Mouse (Mus musculus): ENCODE measurements around the gene Spdye4b.

Gene Spdye4b

GRCm38 (mm10) chr5:143222287-143222686 is 41.5 kb downstream of the Spdye4b start:
- DNase-seq, result no peak

DNA sequence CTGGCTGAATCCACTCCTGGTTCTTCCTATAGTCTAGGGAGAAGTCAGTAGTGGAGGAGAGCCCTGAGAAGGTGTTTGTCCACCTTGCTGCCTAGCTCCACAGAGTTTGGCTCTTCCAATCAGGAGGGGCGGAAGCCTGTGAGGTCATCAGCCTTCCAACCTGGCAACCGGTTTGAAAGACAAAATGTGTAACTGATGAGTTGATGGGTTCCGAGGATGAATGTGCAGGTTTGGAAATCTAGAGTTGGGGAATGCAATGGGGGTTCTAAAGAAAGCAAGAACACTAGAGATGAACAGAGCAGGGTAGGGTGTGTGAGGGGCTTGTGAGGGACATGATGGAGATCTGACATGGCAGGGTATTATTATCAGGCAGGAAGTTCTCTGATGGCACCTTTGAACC is 46.0 kb downstream of the Spdye4b start, which contains the start of gene Spdye4a:
TSS of gene Spdye4a (minus strand) at position 101 of the 400 bp plus-strand sequence.
- no peak for DNase-seq

GRCm38 (mm10) chr5:143235028-143235693 is 54.3 kb downstream of the Spdye4b start, which contains the start of gene Zfp12:
Gene Zfp12 (plus strand): TSS chr5:143235163.
- peak; percentile 94 for DNase-seq

DNA sequence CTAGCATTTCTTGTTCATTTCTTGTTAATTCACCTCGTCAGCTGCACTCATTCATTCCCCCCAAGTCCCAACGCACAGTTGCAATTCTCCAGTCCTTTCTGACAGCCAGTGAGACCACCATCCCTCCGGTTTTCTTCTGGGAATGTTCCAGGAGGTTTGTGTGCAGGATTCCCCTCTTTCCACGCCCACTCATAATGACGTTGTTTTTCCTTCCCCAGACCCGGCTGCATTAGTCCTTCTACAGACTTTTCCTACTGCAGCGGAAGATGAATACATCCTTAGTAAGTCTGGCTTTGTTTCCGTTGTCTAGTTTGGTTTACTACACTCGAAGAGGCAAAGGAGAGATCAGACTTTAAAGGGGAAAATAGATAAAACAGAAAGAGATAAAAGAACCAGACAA is 55.2 kb downstream of the Spdye4b start:
- no peak for DNase-seq

DNA sequence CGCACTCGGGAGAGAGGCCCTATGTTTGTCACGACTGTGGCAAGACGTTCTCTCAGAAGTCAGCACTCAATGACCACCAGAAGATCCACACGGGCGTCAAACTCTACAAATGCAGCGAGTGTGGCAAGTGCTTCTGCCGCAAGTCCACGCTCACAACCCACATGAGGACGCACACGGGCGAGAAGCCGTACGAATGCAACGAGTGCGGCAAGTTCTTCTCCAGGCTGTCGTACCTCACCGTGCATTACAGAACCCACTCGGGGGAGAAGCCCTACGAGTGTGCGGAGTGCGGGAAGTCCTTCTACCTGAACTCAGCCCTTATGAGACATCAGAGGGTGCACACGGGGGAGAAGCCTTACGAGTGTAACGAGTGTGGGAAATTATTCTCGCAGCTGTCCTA is 64.1 kb downstream of the Spdye4b start:
- DNase-seq, result no peak

GRCm38 (mm10) chr5:143252039-143252438 is 71.2 kb downstream of the Spdye4b start:
- DNase-seq, result no peak

GRCm38 (mm10) chr5:143252791-143253185 is 72.0 kb downstream of the Spdye4b start:
- DNase-seq, result no peak

DNA sequence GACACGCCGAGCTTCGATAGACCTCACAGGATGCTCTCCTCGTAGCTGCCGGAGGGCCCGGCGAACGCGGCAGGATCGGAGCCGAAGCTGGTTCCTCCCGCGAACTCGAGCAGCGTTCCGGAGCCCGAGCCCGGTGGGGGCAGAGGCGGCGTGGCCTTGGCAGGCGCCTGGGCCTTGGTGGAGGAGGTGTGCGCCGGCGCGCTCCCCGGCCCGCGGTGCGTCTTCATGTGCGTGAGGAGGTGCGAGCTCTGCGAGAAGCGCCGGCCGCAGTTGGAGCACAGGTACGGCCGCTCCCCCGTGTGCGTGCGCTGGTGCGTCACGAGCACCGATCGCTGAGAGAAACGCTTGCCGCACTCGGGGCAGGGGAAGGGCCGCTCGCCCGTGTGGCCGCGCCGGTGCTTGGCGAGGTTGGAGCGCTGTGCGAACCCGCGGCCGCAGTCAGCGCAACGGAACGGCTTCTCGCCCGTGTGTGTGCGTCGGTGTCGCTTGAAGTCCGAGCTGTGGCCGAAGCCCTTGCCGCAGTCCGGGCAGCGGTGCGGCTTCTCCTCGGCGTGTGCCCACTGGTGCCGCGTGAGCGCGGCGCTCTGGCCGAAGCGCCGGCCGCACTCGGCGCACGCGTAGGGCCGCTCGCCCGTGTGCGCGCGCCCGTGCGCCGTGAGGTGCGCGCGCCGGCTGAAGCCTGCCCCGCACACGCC is 72.5 kb downstream of the Spdye4b start:
- DNase-seq, result no peak

DNA sequence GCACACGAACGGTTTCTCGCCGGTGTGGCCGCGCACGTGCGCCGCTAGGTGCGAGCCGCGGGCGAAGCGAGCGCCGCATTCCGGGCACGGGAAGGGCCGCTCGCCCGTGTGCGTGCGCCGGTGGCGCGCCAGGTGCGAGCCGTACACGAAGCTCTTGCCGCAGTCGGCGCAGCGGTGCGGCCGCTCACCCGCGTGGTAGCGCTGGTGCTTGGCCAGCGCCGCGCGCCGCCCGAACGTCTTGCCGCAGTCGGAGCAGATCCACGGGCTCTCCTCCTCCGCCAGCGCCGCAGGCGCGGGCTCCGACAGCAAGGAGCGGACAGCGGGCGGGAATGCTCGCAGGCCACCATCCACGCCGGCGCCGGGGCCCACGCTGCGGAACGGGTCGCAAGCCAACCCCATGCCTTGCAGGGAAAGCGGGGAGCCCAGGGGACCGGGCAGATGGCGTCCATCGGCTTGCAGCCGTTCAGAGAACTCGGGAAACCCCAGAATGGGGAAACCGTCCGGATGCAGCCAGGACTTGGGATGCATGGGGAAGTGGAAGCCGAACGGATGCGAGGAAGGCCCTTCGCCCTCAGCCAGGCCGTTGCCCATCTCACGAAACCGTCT is 73.2 kb downstream of the Spdye4b start:
- DNase-seq, result no peak

Data from lung, postnatal 14 days (tissue).